Mouse (Mus musculus) layer of hippocampus, postnatal 36 days (tissue): ENCODE measurements around the gene Clec4b2. TPM values are rescaled to one million over a fixed set of nuclear protein-coding genes. Genes with fewer than 3 reads are reported as not detected.

Experiments used
- total RNA-seq, 2 experiments: library from RNA; stranded (reverse); gene quantifications; 2 replicates each; pipeline ENCODE4 v1.2.3; 2021

Clec4b2 gene
- total RNA-seq, 2 experiments from 2014 or later = not detected

Other genes starting within 250 kb of the Clec4b2 start
- gene Clec4a3, start 220.4 kb upstream of the Clec4b2 start, total RNA-seq = 1 to 10 TPM; 1.3 to 1.4 TPM
- gene Clec4a4, start 182.5 kb upstream of the Clec4b2 start, total RNA-seq = not detected
- not detected for gene Clec4b1, start 122.9 kb upstream of the Clec4b2 start, total RNA-seq
- 1 to 10 TPM; 1.8 to 2.7 TPM for gene Clec4a2, start 66.5 kb upstream of the Clec4b2 start, total RNA-seq
- gene Clec4n, start 57.0 kb downstream of the Clec4b2 start, total RNA-seq = not detected
- not detected for gene Clec4d, start 89.2 kb downstream of the Clec4b2 start, total RNA-seq
- gene Clec4e, start 117.0 kb downstream of the Clec4b2 start, total RNA-seq = not detected
- not detected for gene Vmn2r19, start 135.4 kb downstream of the Clec4b2 start, total RNA-seq
- gene Vmn2r20, start 245.2 kb downstream of the Clec4b2 start, total RNA-seq = not detected